Mouse (Mus musculus) embryonic stem cell, embryonic (primary cell): ENCODE data around the gene Tnf.

ENCODE experiments used
- CTCF ChIA-PET, 4 experiments: fragments of 300-600 bp in 2 of 4; fragments of 350-600 bp in 2 of 4; sonication (Branson Sonifier 250); formaldehyde crosslinking; loops; one replicate each; lab custom pipeline; 2022; ENCODE audit warnings: inconsistent platforms in 2 of 4; lab: Charles Lee
- POLR2A ChIA-PET, 4 experiments: fragments of 300-600 bp in 2 of 4; fragments of 350-600 bp in 2 of 4; sonication (Branson Sonifier 250); formaldehyde crosslinking; loops; one replicate each; lab custom pipeline; 2022; ENCODE audit warnings: antibody characterized with exemption in 4 of 4, inconsistent platforms in 1 of 4; lab: Charles Lee

Tnf gene

DNA sequence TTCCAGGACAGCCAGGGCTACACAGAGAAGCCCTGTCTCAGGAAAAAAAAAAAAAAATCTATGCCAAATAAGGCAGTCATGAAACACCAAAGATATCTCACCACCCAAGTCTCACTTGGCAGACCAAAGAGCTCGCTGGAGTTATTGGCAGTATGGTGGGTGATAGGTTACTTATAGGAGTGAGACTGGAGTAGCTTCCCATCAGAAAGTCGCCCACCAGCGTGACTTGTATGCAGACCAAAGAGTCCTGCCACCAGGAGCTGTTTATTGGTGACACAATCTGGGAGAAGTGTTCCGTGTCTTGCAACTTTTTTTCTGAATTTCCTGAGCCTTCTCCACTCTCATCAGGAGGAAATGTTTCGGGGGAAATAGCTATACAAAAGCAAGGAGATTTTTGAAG, 37.9 kb upstream of the Tnf start:
- ChIA-PET CTCF (interaction anchor here in 3 of 4 experiments (0.7 to 7.7 kb wide), 11 partner anchors 13 to 73 kb away, joined by 3 to 101 read pairs (median 3); no protein-coding TSS in a partner anchor), POLR2A (interaction anchor here in 3 of 4 experiments (0.5 to 18.8 kb wide), 13 partner anchors 11 to 241 kb away, joined by 3 to 396 read pairs (median 21); partner anchors contain the start of genes Gm16181 (in 2 of the 3), Prrc2a (in 2 of the 3) and Ddah2 (in 1 of the 3))

DNA sequence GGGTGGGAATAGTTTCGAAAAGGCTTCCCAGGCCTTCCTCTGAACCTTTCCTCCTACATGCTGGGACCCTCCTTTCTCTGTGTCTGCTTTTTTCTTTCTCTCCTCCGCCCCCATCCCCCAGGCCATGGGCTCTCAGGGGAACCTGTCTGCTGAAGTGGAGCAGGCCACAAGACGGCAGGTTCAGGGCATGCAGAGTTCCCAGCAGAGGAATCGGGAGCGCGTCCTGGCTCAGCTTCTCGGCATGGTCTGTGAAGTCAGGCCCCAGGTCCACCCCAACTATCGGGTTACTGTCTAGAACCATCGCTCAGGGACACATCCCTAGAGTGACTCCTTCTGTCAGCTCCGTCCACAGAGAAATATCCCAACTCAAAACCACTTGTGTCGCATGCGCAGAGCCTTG, 35.7 kb upstream of the Tnf start:
- ChIA-PET CTCF (interaction anchor here in 2 of 4 experiments (8.6 to 11.2 kb wide), 2 partner anchors 68 to 69 kb away, joined by 131 to 161 read pairs; partner anchors contain the start of gene Prrc2a (in 1 of the 2)), POLR2A (interaction anchor here in 3 of 4 experiments (0.5 to 4.2 kb wide), 4 partner anchors 8 to 101 kb away, joined by 3 to 19 read pairs (median 10); no protein-coding TSS in a partner anchor)

DNA sequence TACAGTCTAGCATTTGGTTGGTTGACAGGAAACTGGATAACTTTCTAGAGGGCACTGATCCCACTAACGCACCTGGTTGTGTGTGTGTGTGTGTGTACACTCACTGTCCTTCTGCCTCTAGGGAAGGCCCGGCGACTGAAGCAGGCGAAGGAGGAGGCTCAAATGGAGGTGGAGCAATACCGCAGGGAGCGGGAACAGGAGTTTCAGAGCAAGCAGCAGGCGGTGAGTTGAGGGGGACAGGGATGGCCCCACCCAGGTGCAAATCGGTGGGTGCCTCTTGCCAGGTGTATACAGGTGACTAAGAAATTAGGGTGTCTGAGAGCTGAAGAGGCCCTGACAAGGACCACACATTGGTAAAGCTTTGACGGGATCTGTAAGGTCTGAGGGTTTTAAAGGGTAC, 35.2 kb upstream of the Tnf start:
- ChIA-PET CTCF (interaction anchor here in 3 of 4 experiments (0.6 to 11.2 kb wide), 6 partner anchors 37 to 215 kb away, joined by 3 to 161 read pairs (median 8); partner anchors contain the start of gene Prrc2a (in 1 of the 3)), POLR2A (interaction anchor here in 3 of 4 experiments (0.5 to 8.9 kb wide), 10 partner anchors 8 to 284 kb away, joined by 3 to 98 read pairs (median 4); partner anchors contain the start of genes Ddx39b (in 1 of the 3) and Prrc2a (in 1 of the 3))

DNA sequence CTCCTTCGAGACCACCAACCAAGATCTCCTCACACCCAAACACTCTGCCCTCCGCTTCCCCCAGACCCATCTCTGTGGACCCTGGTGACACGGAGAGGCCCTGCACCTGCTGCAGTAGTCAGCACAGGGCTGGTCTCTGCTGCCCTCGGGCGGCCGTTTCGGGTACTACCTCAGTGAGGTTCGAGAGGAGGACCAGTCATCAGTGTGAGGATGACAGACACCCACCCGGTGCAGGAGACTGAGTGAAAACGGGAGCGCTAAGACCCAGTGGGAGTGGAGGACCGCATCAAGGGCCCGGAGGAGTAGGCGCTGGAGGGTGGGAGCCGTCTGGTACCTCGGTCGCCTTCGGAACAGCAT, 34.6 kb upstream of the Tnf start:
- ChIA-PET CTCF (interaction anchor here (0.5 to 11.2 kb wide), 12 partner anchors 10 to 214 kb away, joined by 3 to 161 read pairs (median 6); partner anchors contain the start of gene Prrc2a (in 1 of the 4)), POLR2A (interaction anchor here in 3 of 4 experiments (0.7 to 8.9 kb wide), 17 partner anchors 9 to 284 kb away, joined by 3 to 98 read pairs (median 4); partner anchors contain the start of genes Ddx39b (in 1 of the 3), Gpank1 (in 1 of the 3) and Prrc2a (in 1 of the 3))

DNA sequence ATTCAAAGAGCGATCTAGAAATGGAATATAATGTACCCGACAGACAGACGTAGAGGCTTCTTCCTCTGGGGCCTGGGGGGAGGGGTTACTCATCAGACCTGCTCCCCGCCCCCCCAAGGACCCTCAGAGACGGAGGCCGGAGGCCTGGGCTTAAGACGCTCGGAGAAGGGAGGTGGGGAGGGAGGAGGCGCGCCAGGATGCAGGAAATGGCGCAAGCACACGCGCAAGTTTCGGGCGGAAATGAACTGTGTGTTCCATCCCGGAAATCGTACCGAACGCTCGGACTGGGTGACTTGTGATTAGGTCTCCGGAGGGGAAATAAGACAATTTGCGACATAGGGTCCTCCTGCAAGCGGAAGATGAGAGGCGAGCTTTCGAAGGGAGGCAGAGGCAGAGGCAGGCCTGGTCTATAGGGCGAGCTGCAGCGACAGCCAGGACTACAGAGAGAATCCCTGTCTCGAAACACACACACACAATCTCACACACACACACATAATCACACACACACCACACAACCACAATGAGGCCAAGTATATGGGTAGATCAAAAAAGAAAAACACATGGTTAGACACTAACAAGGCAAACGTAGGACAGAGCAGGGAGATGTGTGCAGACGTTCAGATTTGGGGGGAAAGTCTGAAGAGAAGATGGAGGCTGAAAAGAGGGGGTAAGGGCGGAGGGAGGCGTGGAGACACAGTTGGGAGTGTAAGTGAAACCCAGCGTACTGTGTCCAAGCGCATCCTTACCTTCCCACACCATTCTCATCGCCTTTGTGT, 34.0 kb upstream of the Tnf start, which contains the start of gene Nfkbil1:
Nfkbil1 (minus strand) TSS at position 179 of the 776 bp plus-strand sequence.
- ChIA-PET CTCF (interaction anchor here (0.5 to 11.2 kb wide), 15 partner anchors 10 to 664 kb away, joined by 3 to 161 read pairs (median 4); partner anchors contain the start of gene Prrc2a (in 1 of the 4)), POLR2A (interaction anchor here (0.7 to 8.9 kb wide), 18 partner anchors 9 to 285 kb away, joined by 3 to 98 read pairs (median 4); partner anchors contain the start of genes Ddx39b (in 1 of the 4), Gpank1 (in 1 of the 4) and Prrc2a (in 1 of the 4))

DNA sequence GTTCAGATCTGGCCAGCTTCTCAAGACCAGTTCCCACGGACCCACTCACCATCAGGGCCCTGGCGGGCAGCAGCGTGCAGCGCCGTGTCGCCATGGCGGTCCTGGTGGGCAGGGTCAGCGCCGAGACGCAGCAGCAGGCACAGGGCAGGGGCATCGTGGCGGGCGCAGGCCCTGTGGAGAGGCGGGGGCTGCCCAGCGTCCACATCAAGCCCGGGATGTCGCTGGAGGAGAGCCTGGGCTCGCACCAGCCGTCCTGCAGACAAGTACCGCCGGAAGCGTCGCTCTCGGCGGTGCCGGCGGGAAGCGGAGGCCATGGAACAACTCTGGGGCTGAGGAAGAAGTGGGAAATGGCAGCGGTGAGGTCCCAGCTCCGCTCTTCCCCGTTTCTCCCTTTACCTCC, 33.1 kb upstream of the Tnf start:
- POLR2A ChIA-PET, result interaction anchor here (0.8 to 8.9 kb wide), 28 partner anchors 10 to 285 kb away, joined by 3 to 98 read pairs (median 4); partner anchors contain the start of genes Gpank1 (in 2 of the 4), Prrc2a (in 2 of the 4), Csnk2b (in 1 of the 4) and Ddx39b (in 1 of the 4)
- CTCF ChIA-PET, result interaction anchor here (0.5 to 11.2 kb wide), 15 partner anchors 11 to 311 kb away, joined by 3 to 161 read pairs (median 4); partner anchors contain the start of genes D17H6S53E (in 1 of the 4) and Prrc2a (in 1 of the 4)

DNA sequence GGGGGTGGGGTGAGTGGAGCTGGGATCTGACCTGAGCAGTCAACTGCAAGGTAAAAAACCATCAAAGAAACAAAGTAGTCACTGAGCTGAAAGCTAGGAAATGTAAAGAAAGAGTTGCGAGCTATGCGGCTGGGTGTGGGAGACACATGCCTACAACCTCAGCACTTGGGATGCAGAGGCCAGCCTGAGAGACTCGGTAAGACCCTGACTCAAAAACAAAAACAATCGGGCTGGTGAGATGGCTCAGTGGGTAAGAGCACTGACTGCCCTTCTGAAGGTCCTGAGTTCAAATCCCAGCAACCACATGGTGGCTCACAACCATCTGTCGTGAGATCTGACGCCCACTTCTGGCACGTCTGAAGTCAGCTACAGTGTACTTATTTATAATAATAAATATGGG, 32.3 kb upstream of the Tnf start:
- ChIA-PET POLR2A (interaction anchor here (0.6 to 8.9 kb wide), 34 partner anchors 8 to 510 kb away, joined by 3 to 98 read pairs (median 4); partner anchors contain the start of genes Ddx39b (in 2 of the 4), Gm16181 (in 2 of the 4), Prrc2a (in 2 of the 4) and Csnk2b (in 1 of the 4)), CTCF (interaction anchor here (0.6 to 11.2 kb wide), 15 partner anchors 20 to 1352 kb away, joined by 3 to 161 read pairs (median 6); partner anchors contain the start of genes Gpank1 (in 1 of the 4) and Prrc2a (in 1 of the 4))

DNA sequence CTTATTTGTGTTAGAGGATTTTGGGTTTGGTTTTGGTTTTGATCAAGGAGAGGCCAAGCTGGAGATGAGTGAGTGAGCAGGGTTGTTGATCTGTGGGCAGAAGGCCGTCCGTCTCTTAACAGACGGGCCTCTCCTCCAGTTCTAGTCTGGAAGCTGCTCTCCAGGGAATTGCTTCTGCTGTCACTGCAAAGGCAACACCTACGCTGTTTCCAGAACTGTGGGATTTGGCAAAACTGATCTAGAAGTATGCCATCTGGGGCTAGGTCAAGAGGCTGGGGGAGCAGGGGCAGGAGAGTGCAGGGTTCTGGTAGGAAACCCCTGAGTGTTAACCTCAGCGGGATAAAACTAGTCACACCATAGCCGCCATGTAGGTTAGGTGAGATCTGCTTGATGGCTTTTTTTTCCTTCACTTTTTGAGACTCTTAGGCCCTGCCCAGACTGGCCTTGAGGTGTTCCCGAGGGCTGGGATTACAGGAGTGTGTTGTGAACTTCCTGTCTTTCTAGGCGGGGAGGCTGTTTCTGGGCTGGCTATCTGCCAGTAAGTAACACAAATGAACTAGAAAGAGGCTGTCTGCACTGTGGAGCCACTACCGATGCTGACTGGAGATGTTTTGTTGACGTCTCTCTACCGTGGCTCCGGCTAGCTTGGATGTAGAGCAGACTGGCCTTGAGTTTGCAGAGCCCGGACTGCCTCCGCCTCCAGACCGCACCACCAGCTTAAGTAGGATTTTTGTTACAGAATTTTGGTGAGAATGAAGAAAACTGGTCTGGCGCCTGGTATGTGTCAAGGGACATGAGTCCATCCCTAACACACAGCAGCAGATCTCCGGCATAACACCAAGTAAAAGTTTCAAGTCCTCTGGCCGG, 31.5 kb upstream of the Tnf start, which contains the start of gene Atp6v1g2:
Atp6v1g2 (plus strand) TSS at position 547 of the 867 bp plus-strand sequence.
- POLR2A ChIA-PET, result interaction anchor here (0.6 to 8.9 kb wide), 41 partner anchors 8 to 511 kb away, joined by 3 to 98 read pairs (median 4); partner anchors contain the start of genes Ddx39b (in 3 of the 4), Gm16181 (in 2 of the 4), Prrc2a (in 2 of the 4) and Abhd16a (in 1 of the 4)
- CTCF ChIA-PET, result interaction anchor here (0.6 to 11.2 kb wide), 28 partner anchors 8 to 112 kb away, joined by 3 to 161 read pairs (median 5); partner anchors contain the start of genes Ddx39b (in 2 of the 4), Gpank1 (in 1 of the 4) and Prrc2a (in 1 of the 4)

DNA sequence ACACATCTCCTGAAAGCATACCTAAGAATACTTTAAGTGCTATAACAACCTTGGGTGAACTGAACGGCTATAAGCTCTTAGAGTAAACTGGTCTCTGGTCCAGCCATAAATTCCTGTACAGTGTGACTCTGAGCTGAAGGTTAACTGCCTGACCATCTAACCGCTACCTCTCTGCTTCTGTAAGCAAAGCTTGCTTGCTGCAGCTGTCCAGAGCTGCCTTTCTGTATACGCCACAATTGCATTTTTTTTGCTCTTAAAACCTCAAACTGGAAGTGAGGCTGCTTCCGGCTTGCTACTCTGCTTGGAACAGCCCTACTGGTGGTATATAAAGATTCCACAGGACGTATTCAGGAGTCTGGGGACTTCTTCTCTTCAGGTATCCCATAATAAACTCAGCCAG, 30.9 kb upstream of the Tnf start:
- ChIA-PET CTCF (interaction anchor here (0.6 to 11.2 kb wide), 28 partner anchors 9 to 535 kb away, joined by 3 to 161 read pairs (median 4); partner anchors contain the start of genes Ddx39b (in 2 of the 4), Gm16181 (in 1 of the 4), Ly6g6e (in 1 of the 4) and Prrc2a (in 1 of the 4)), POLR2A (interaction anchor here (0.7 to 8.9 kb wide), 27 partner anchors 9 to 351 kb away, joined by 3 to 98 read pairs (median 4); partner anchors contain the start of genes Ddx39b (in 3 of the 4), Abhd16a (in 1 of the 4), Cchcr1 (in 1 of the 4) and Csnk2b (in 1 of the 4))

DNA sequence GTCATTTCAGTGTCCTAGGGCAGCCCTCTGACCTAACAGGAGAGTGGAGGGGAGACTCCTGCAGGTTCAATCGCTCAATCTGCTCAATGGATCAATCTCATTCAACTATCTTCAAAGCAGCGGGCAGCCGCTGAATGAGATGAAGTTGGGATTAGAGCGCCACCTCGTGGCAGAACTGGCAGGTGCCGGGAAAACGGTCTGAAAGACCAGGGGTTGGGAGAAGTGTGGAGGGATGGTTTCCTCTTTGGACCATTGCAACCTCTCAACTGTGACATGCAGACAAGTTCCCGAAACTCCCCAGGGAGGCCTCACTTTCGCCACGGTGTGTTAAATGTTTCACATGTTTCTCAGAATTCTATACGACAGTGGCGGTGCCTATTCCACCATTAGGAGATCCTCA, 30.2 kb upstream of the Tnf start:
- CTCF ChIA-PET, result interaction anchor here (0.6 to 11.2 kb wide), 34 partner anchors 9 to 1045 kb away, joined by 3 to 161 read pairs (median 4); partner anchors contain the start of genes Ddx39b (in 2 of the 4), Gm16181 (in 1 of the 4), Ly6g6e (in 1 of the 4) and Prrc2a (in 1 of the 4)
- POLR2A ChIA-PET, result interaction anchor here in 3 of 4 experiments (0.6 to 8.9 kb wide), 24 partner anchors 9 to 351 kb away, joined by 3 to 98 read pairs (median 4); partner anchors contain the start of genes Ddx39b (in 2 of the 3), Abhd16a (in 1 of the 3), Csnk2b (in 1 of the 3) and Gm16181 (in 1 of the 3)

DNA sequence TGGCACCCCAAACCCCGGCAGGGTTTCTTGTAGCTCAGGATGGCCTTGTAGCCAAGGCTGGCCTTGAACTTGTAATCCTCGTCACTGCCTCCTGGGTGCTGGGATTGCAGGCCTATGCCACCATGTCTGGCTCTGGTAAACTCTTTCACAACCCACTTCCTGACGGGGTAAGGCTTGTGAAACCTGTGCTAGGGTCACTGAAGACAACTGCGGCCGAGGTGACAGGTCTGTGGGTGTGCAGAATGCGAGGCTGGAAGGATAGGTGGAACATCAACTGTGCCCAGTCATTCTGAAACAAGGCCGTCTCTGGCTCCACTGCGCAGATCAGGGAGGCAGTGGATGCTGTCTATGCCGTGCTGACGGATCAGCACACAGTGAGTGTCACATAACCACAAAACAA, 29.2 kb upstream of the Tnf start:
- ChIA-PET POLR2A (interaction anchor here in 3 of 4 experiments (0.7 to 8.9 kb wide), 9 partner anchors 11 to 278 kb away, joined by 3 to 98 read pairs (median 4); partner anchors contain the start of gene Ddx39b (in 2 of the 3)), CTCF (interaction anchor here (0.5 to 11.2 kb wide), 24 partner anchors 10 to 962 kb away, joined by 3 to 161 read pairs (median 5); partner anchors contain the start of genes Ddx39b (in 1 of the 4), Gm16181 (in 1 of the 4) and Prrc2a (in 1 of the 4))

DNA sequence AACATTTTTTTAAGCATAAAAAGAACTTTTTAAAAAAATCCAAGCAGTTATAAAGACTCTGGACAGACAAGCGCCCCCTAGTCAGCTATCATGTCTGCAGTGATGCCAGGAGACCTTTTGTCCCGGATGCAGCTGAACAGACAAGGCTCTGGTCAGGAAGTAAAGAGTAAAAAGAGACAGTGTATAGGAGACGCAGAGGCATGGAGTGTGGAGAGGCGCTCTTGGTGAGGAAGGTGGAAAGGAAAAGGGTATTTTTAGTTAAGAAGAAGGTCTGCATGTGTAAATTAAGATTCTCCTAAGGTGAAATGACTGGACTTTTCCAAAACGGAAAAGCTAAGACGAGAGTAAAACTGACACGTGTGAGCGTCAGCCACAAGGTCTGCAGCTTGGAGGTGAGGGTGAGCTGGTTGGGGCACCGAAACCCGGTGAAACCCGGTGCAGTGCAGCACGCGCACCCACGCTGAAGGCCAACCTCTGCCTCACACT, 24.8 kb upstream of the Tnf start:
- POLR2A ChIA-PET, result interaction anchor here in 3 of 4 experiments (0.7 to 1.8 kb wide), 9 partner anchors 15 to 225 kb away, joined by 3 to 7 read pairs (median 4); partner anchors contain the start of genes Ddx39b (in 2 of the 3) and Vars (in 1 of the 3)

DNA sequence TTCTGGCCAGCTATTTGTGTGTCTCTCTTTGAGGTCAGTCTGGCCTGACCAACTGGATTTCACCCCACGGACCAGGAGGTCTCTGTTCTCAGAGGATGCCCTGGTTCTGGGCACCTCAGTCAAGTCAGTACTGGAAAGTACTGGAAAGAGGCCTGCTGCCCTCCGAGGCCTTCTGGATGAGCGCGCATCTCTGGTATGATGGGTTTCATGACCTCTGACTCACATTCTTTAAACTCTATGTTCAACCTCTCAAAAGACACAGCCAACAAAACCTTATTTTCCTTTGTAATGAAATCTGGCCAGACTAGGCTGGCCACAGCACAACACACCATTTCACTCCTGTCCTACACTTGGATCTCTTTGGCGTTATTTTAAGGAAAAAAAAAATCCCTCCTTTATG, 23.6 kb upstream of the Tnf start:
- ChIA-PET CTCF (interaction anchor here in 3 of 4 experiments (0.8 to 4.7 kb wide), 9 partner anchors 36 to 59 kb away, joined by 3 to 17 read pairs (median 6); partner anchors contain the start of gene Lst1 (in 1 of the 3)), POLR2A (interaction anchor here in 2 of 4 experiments (1.1 to 1.8 kb wide), 3 partner anchors 16 to 57 kb away, joined by 3 to 10 read pairs (median 7); partner anchors contain the start of gene Ddx39b (in 1 of the 2))

More for the DNA sequence above, 24.8 kb upstream of the Tnf start:
- CTCF ChIA-PET, result interaction anchor here (0.6 to 4.7 kb wide), 13 partner anchors 24 to 105 kb away, joined by 3 to 17 read pairs (median 4); partner anchors contain the start of genes Gpank1 (in 1 of the 4), Lst1 (in 1 of the 4) and Tnf (in 1 of the 4)

DNA sequence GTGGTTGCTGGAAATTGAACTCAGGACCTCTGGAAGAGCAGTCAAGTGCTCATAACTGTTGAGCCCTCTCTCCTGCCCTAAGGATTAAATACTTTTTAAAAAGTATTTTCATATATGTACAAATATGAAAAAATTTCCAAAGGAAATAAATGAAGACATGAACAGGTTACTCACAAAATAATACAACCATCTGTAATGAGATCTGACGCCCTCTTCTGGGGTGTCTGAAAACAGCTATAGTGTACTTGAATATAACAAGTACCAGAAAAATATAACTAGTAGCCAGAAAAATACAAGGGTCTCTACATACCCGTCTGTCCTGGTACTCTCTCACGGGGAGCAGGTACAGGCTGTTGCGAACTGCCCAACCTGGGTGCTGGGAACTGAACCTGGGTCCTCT, 22.8 kb upstream of the Tnf start:
- ChIA-PET POLR2A (interaction anchor here in 2 of 4 experiments (0.7 to 5.7 kb wide), 5 partner anchors 17 to 46 kb away, joined by 3 to 36 read pairs (median 3); partner anchors contain the start of gene Ddx39b (in 1 of the 2)), CTCF (interaction anchor here (0.6 to 4.7 kb wide), 12 partner anchors 46 to 668 kb away, joined by 3 to 17 read pairs (median 6); no protein-coding TSS in a partner anchor)

DNA sequence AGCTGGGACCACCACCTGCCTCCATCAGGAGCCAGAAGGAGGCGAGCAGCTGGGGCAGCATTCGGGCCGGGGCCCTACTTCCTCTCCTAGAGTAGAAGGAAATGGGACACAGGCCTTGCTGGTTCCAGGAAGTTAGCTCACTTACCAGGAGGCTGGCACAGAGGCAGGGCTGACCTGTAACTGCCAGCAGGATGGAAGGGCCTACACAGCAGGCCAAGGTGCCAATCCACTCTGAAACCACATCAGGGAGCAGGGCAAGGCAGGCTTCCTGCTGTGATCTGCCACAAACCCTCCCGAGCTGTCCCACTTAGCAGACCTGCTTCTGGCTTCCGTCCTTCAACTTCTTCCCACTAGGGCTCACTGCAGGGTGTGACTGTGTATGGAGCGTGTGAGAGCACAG, 20.5 kb upstream of the Tnf start:
- CTCF ChIA-PET, result interaction anchor here in 3 of 4 experiments (1.1 to 4.1 kb wide), 7 partner anchors 36 to 56 kb away, joined by 3 to 25 read pairs (median 6); no protein-coding TSS in a partner anchor
- POLR2A ChIA-PET, result interaction anchor here in 2 of 4 experiments (0.6 to 5.7 kb wide), 5 partner anchors 18 to 116 kb away, joined by 3 to 36 read pairs (median 5); partner anchors contain the start of gene Ddx39b (in 2 of the 2)
